In the genomic region with DNA sequence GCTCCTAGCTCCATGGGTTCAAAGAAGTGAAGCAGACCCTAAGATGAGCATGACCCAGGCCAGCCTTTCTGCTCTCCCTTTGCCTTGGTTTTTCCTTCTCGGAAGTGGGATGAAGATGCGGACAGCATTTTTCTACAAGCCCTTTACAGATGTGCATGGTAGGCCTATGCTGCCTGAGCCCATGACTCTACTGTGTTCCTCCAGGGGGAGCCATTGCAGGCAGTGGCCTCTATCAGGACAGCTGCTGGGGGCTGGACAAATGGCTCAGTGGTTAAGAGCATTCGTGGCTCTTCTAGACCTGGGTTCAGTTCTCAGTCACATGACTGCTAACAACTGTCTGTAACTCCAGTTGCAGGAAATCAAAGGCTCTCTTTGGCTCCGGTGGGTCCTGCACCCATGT, we compare ENCODE assay signal across 23 mouse cellular contexts. TPM values are rescaled to one million over a fixed set of nuclear protein-coding genes. Genes with fewer than 3 reads are reported as not detected.
DNase-seq lines count a peak whose midpoint lies in the region; ATAC-seq and TF ChIP-seq lines count a peak whose summit lies in the region.
"Had no signal": no experiment of that assay in that cellular context is flagged by ENCODE, and none has a peak within 500 bp of the region (broad histone marks: within the 10 kb centered on the region; RNA-seq: fewer than 3 reads in every experiment).

No protein-coding gene starts in this region.

- H3K36me3 ChIP-seq in forebrain, embryonic 10.5 days (replicated peaks): no peaks in the 10 kb centered on the region
- no peaks in the 10 kb centered on the region for H3K36me3 ChIP-seq in forebrain, embryonic 14.5 days (ENCODE audit: control insufficient read depth, insufficient read depth, low read length)
- H3K36me3 ChIP-seq in liver, embryonic 14.5 days (replicated peaks; ENCODE audit: control insufficient read depth, insufficient read depth, low read depth): no peaks in the 10 kb centered on the region
- H3K36me3 ChIP-seq in liver, embryonic 11.5 days (ENCODE audit: control insufficient read depth, insufficient read depth, low read length): no peaks in the 10 kb centered on the region
- H3K36me3 ChIP-seq: embryonic facial prominence, embryonic 15.5 days; forebrain, embryonic 12.5 days; hindbrain, embryonic 13.5 days; limb, embryonic 13.5 days; lung, embryonic 15.5 days; midbrain, embryonic 15.5 days had no signal

- no peak overlapping the region for H3K4me3 ChIP-seq in forebrain, embryonic 10.5 days
- no peak overlapping the region for H3K4me3 ChIP-seq in forebrain, embryonic 14.5 days (ENCODE audit: low read depth, low read length)
- H3K4me3 ChIP-seq in liver, embryonic 14.5 days (ENCODE audit: insufficient read depth in 1 of 2, low read depth in 2 of 2, low read length in 2 of 2): no peak overlapping the region
- no peak overlapping the region for H3K4me3 ChIP-seq in liver, embryonic 11.5 days (ENCODE audit: low read depth, low read length)
- no peak overlapping the region for H3K4me3 ChIP-seq in cortical plate, adult 2 months (ENCODE audit: insufficient read depth, low read length)
- H3K4me3 ChIP-seq: embryonic facial prominence, embryonic 15.5 days; forebrain, embryonic 12.5 days; hindbrain, embryonic 13.5 days; limb, embryonic 13.5 days; lung, embryonic 15.5 days; midbrain, embryonic 15.5 days had no signal

- H3K27ac ChIP-seq in forebrain, embryonic 10.5 days: peak overlapping the region; percentile 87; the same call in 1 of the 2 replicates
- H3K27ac ChIP-seq in forebrain, embryonic 14.5 days (ENCODE audit: low read depth, low read length): no peak overlapping the region
- no peak overlapping the region for H3K27ac ChIP-seq in liver, embryonic 14.5 days
- H3K27ac ChIP-seq in liver, embryonic 11.5 days (ENCODE audit: low read depth, low read length): no peak overlapping the region
- H3K27ac ChIP-seq in cortical plate, adult 2 months (ENCODE audit: insufficient read depth, low read length): no peak overlapping the region
- H3K27ac ChIP-seq: embryonic facial prominence, embryonic 15.5 days; limb, embryonic 13.5 days; lung, embryonic 15.5 days; midbrain, embryonic 15.5 days had no signal

- ATAC-seq in forebrain, embryonic 14.5 days: no peak
- peak; percentile 46; the same call in 1 of the 2 replicates for ATAC-seq in liver, embryonic 14.5 days (ENCODE audit: insufficient read depth)
- ATAC-seq in liver, embryonic 11.5 days (replicated peaks; ENCODE audit: low FRiP score): no peak; the same call in 1 of the 2 replicates
- ATAC-seq in activated CD4-positive, CD25-positive, alpha-beta regulatory T cell, adult 4 months: no peak
- ATAC-seq: midbrain, embryonic 15.5 days had no signal

- H3K4me2 ChIP-seq in forebrain, embryonic 14.5 days (ENCODE audit: low read length): no peak overlapping the region
- H3K4me2 ChIP-seq in liver, embryonic 14.5 days (ENCODE audit: low read depth): no peak overlapping the region
- H3K4me2 ChIP-seq in liver, embryonic 11.5 days: no peak overlapping the region
- H3K4me2 ChIP-seq: embryonic facial prominence, embryonic 15.5 days; forebrain, embryonic 12.5 days; hindbrain, embryonic 13.5 days; limb, embryonic 13.5 days; lung, embryonic 15.5 days; midbrain, embryonic 15.5 days had no signal

- DNase-seq in forebrain, embryonic 10.5 days (ENCODE audit: extremely low spot score, low spot score): no peak
- DNase-seq in forebrain, embryonic 14.5 days (ENCODE audit: low spot score): no peak
- DNase-seq in liver, embryonic 14.5 days (ENCODE audit: low read depth in 3 of 3, low spot score in 3 of 3): no peak
- DNase-seq in liver, embryonic 11.5 days (ENCODE audit: low spot score): no peak
- peak; percentile 25 for DNase-seq in A20 (ENCODE audit: low read depth, low spot score)
- no peak for DNase-seq in embryo, embryonic 11 days
- DNase-seq: adrenal gland, postnatal 25 days; B cell, adult 2 months; cerebellum, adult 9-11 months; gastrocnemius, postnatal 25 days; kidney, adult 11 months; kidney, postnatal 14 days; layer of hippocampus, adult 9-11 months; right cerebral cortex, adult 18-20 months; spleen, adult 18-20 months had no signal

- no peaks in the 10 kb centered on the region for H3K27me3 ChIP-seq in forebrain, embryonic 10.5 days (ENCODE audit: poor library complexity, severe bottlenecking)
- H3K27me3 ChIP-seq in forebrain, embryonic 14.5 days (replicated peaks; ENCODE audit: control insufficient read depth, insufficient read depth, low read length): no peaks in the 10 kb centered on the region
- no peaks in the 10 kb centered on the region for H3K27me3 ChIP-seq in liver, embryonic 14.5 days (ENCODE audit: control insufficient read depth, insufficient read depth, low read length)
- peaks cover 10% of the 10 kb centered on the region; the same call in 1 of the 2 replicates for H3K27me3 ChIP-seq in liver, embryonic 11.5 days (replicated peaks; ENCODE audit: control insufficient read depth, insufficient read depth, low read length)
- H3K27me3 ChIP-seq: hindbrain, embryonic 13.5 days; midbrain, embryonic 15.5 days had no signal

- WGBS in forebrain, embryonic 10.5 days: 89% methylated on average over 4 of the region's 4 CpGs
- 90% methylated on average over 4 of the region's 4 CpGs for WGBS in forebrain, embryonic 14.5 days
- 64% methylated on average over 4 of the region's 4 CpGs for WGBS in liver, embryonic 14.5 days (ENCODE audit: insufficient replicate concordance)
- WGBS in liver, embryonic 11.5 days: 72% methylated on average over 4 of the region's 4 CpGs

- no peak for TF ChIP-seq POLR2A in cortical plate, adult 2 months (IDR thresholded peaks at IDR 0.05; ENCODE audit: extremely low read depth, insufficient read depth, low read length)

- TF ChIP-seq EP300 in liver, embryonic 14.5 days (IDR thresholded peaks at IDR 0.05; ENCODE audit: low read depth): no peak

- no peak overlapping the region for H3K9ac ChIP-seq in forebrain, embryonic 14.5 days (ENCODE audit: low read length)
- no peak overlapping the region for H3K9ac ChIP-seq in liver, embryonic 14.5 days (replicated peaks)
- no peak overlapping the region for H3K9ac ChIP-seq in liver, embryonic 11.5 days (ENCODE audit: low read depth, low read length)
- H3K9ac ChIP-seq: embryonic facial prominence, embryonic 15.5 days; forebrain, embryonic 12.5 days; hindbrain, embryonic 13.5 days; limb, embryonic 13.5 days; lung, embryonic 15.5 days; midbrain, embryonic 15.5 days had no signal

- TF ChIP-seq CTCF in liver, embryonic 14.5 days (IDR thresholded peaks at IDR 0.05; ENCODE audit: low read depth): peak; percentile 69
- 0 out of 2 replicates have a peak, but pooled peaks have one; percentile 2 for TF ChIP-seq CTCF in cortical plate, adult 2 months (IDR thresholded peaks at IDR 0.05; ENCODE audit: extremely low read depth, insufficient read depth, low read length)

- no peaks in the 10 kb centered on the region for H3K9me3 ChIP-seq in forebrain, embryonic 10.5 days
- no peaks in the 10 kb centered on the region for H3K9me3 ChIP-seq in forebrain, embryonic 14.5 days (replicated peaks; ENCODE audit: control insufficient read depth, low read length)
- no peaks in the 10 kb centered on the region for H3K9me3 ChIP-seq in liver, embryonic 14.5 days (ENCODE audit: control insufficient read depth, low read length)
- no peaks in the 10 kb centered on the region for H3K9me3 ChIP-seq in liver, embryonic 11.5 days (ENCODE audit: control insufficient read depth, low read length)
- H3K9me3 ChIP-seq: embryonic facial prominence, embryonic 15.5 days; forebrain, embryonic 12.5 days; hindbrain, embryonic 13.5 days; limb, embryonic 13.5 days; lung, embryonic 15.5 days; midbrain, embryonic 15.5 days had no signal

- H3K4me1 ChIP-seq in forebrain, embryonic 10.5 days: peaks cover 76% of the 10 kb centered on the region
- peaks cover 53% of the 10 kb centered on the region for H3K4me1 ChIP-seq in forebrain, embryonic 14.5 days (ENCODE audit: control insufficient read depth, insufficient read depth, low read length)
- no peaks in the 10 kb centered on the region; a peak in 2 of 4 replicates for H3K4me1 ChIP-seq in liver, embryonic 14.5 days (replicated peaks; ENCODE audit: control insufficient read depth in 2 of 2, insufficient read depth in 2 of 2, low read length in 1 of 2)
- H3K4me1 ChIP-seq in liver, embryonic 11.5 days (replicated peaks; ENCODE audit: control insufficient read depth, insufficient read depth, low read length): peaks cover 5% of the 10 kb centered on the region
- H3K4me1 ChIP-seq in cortical plate, adult 2 months (ENCODE audit: control insufficient read depth, insufficient read depth, low read length): no peaks in the 10 kb centered on the region; the same call in 1 of the 2 replicates
- H3K4me1 ChIP-seq: lung, embryonic 15.5 days had no signal

RNA-seq across cellular contexts. Expression of a gene that starts 51.0 kb away (rescaled TPM):
- polyA plus RNA-seq in forebrain, embryonic 10.5 days (2016; fragmentation: Nextera tagmentation; extraction: Ambion mirVana): 33.0 and 35.8 TPM in 2 replicates
- 44.4 and 53.4 TPM in 2 replicates for polyA plus RNA-seq in forebrain, embryonic 14.5 days (2014; fragmentation: Nextera tagmentation; extraction: Ambion mirVana)
- polyA plus RNA-seq in liver, embryonic 14.5 days (2012; rRNA removed): 8.3 and 8.6 TPM in 2 replicates
- polyA plus RNA-seq in liver, embryonic 14.5 days (2014; fragmentation: Nextera tagmentation; extraction: Ambion mirVana): 15.6 and 15.7 TPM in 2 replicates
- polyA plus RNA-seq in liver, embryonic 11.5 days (2014; fragmentation: Nextera tagmentation; extraction: Ambion mirVana): 35.4 and 35.9 TPM in 2 replicates
- 35.4 and 36.5 TPM in 2 replicates for polyA plus RNA-seq in cortical plate, adult 2 months (2012; rRNA removed)
- 10 to 100 TPM; 19.3 to 24.9 TPM for polyA plus RNA-seq in activated CD4-positive, CD25-positive, alpha-beta regulatory T cell, adult 4 months (2017; shearing (Covaris generic))

RNA-seq across cellular contexts. Expression of a gene that starts 59.2 kb away (rescaled TPM):
- 20.4 and 21.0 TPM in 2 replicates for polyA plus RNA-seq in forebrain, embryonic 10.5 days (2016; fragmentation: Nextera tagmentation; extraction: Ambion mirVana)
- polyA plus RNA-seq in forebrain, embryonic 14.5 days (2014; fragmentation: Nextera tagmentation; extraction: Ambion mirVana): 33.1 and 38.0 TPM in 2 replicates
- polyA plus RNA-seq in liver, embryonic 14.5 days (2012; rRNA removed): 9.8 and 12.1 TPM in 2 replicates
- polyA plus RNA-seq in liver, embryonic 14.5 days (2014; fragmentation: Nextera tagmentation; extraction: Ambion mirVana): 14.1 and 14.3 TPM in 2 replicates
- polyA plus RNA-seq in liver, embryonic 11.5 days (2014; fragmentation: Nextera tagmentation; extraction: Ambion mirVana): 28.9 and 31.0 TPM in 2 replicates
- polyA plus RNA-seq in cortical plate, adult 2 months (2012; rRNA removed): 29.5 and 31.3 TPM in 2 replicates
- polyA plus RNA-seq in activated CD4-positive, CD25-positive, alpha-beta regulatory T cell, adult 4 months (2017; shearing (Covaris generic)): 10 to 100 TPM; 65.7 to 82.2 TPM

RNA-seq across cellular contexts. Expression of a gene that starts 59.3 kb away (rescaled TPM):
- polyA plus RNA-seq in forebrain, embryonic 10.5 days (2016; fragmentation: Nextera tagmentation; extraction: Ambion mirVana): 36.7 and 37.3 TPM in 2 replicates
- 83.2 and 83.8 TPM in 2 replicates for polyA plus RNA-seq in forebrain, embryonic 14.5 days (2014; fragmentation: Nextera tagmentation; extraction: Ambion mirVana)
- polyA plus RNA-seq in liver, embryonic 14.5 days (2012; rRNA removed): 10.5 and 12.9 TPM in 2 replicates
- polyA plus RNA-seq in liver, embryonic 14.5 days (2014; fragmentation: Nextera tagmentation; extraction: Ambion mirVana): 9.2 and 10.2 TPM in 2 replicates
- 26.5 and 31.3 TPM in 2 replicates for polyA plus RNA-seq in liver, embryonic 11.5 days (2014; fragmentation: Nextera tagmentation; extraction: Ambion mirVana)
- polyA plus RNA-seq in cortical plate, adult 2 months (2012; rRNA removed): 66.7 and 67.2 TPM in 2 replicates
- polyA plus RNA-seq in activated CD4-positive, CD25-positive, alpha-beta regulatory T cell, adult 4 months (2017; shearing (Covaris generic)): 10 to 100 TPM; 44.5 to 45.2 TPM
